Mouse (Mus musculus): ENCODE results near the gene Eml5. TPM values are rescaled to one million over a fixed set of nuclear protein-coding genes. Genes with fewer than 3 reads are reported as not detected.

Gene Eml5
- polyA plus RNA-seq, 1 experiment from 2014 or later = 12.5 TPM

GRCm38 (mm10) chr12:98759700-98760099 lies 141.6 kb downstream of the Eml5 start:
- ATAC-seq (replicated peaks; ENCODE audit: low FRiP score, low TSS enrichment, low read depth) (no peak), DNase-seq (ENCODE audit: low spot score) (no peak)
- 93% methylated on average over 6 of the region's 6 CpGs for WGBS

GRCm38 (mm10) chr12:98757636-98758035 lies 143.6 kb downstream of the Eml5 start:
- Histone ChIP-seq H3K4me3 (ENCODE audit: low read depth, low read length) (no peak overlapping the region), H3K4me1 (replicated peaks; ENCODE audit: control insufficient read depth, insufficient read depth, low read length) (no peaks in the 10 kb centered on the region), H3K27ac (ENCODE audit: low read depth) (no peak overlapping the region), H3K36me3 (ENCODE audit: control insufficient read depth, insufficient read depth, low read length) (peaks cover 93% of the 10 kb centered on the region), H3K27me3 (replicated peaks; ENCODE audit: control insufficient read depth, insufficient read depth, low read length) (no peaks in the 10 kb centered on the region), H3K9me3 (ENCODE audit: control insufficient read depth, low read length) (no peaks in the 10 kb centered on the region), H3K9ac (ENCODE audit: low read length) (no peak overlapping the region), H3K4me2 (ENCODE audit: low read length) (no peak overlapping the region)
- DNase-seq (ENCODE audit: low spot score) (no peak), ATAC-seq (replicated peaks; ENCODE audit: low FRiP score, low TSS enrichment, low read depth) (no peak)
- 86% methylated on average over 6 of the region's 6 CpGs for WGBS

More at GRCm38 (mm10) chr12:98759700-98760099, 141.6 kb downstream of the Eml5 start:
- Histone ChIP-seq H3K4me1 (replicated peaks; ENCODE audit: control insufficient read depth, insufficient read depth, low read length) (no peaks in the 10 kb centered on the region), H3K4me3 (ENCODE audit: low read depth, low read length) (no peak overlapping the region), H3K9me3 (ENCODE audit: control insufficient read depth, low read length) (no peaks in the 10 kb centered on the region), H3K36me3 (ENCODE audit: control insufficient read depth, insufficient read depth, low read length) (peaks cover 94% of the 10 kb centered on the region), H3K27ac (ENCODE audit: low read depth) (no peak overlapping the region), H3K27me3 (replicated peaks; ENCODE audit: control insufficient read depth, insufficient read depth, low read length) (no peaks in the 10 kb centered on the region), H3K4me2 (ENCODE audit: low read length) (no peak overlapping the region), H3K9ac (ENCODE audit: low read length) (no peak overlapping the region)

GRCm38 (mm10) chr12:98747380-98747753 lies 153.9 kb downstream of the Eml5 start:
- DNase-seq (ENCODE audit: low spot score) = peak; percentile 62
- peak overlapping the region; percentile 74 for H3K4me3 ChIP-seq (ENCODE audit: low read depth, low read length)
- peak; percentile 47; the same call in 1 of the 2 replicates for ATAC-seq (replicated peaks; ENCODE audit: low FRiP score, low TSS enrichment, low read depth)

GRCm38 (mm10) chr12:98746746-98747379 lies 154.4 kb downstream of the Eml5 start, which contains the start of gene Zc3h14:
TSS of gene Zc3h14 (plus strand) at chr12:98746964.
- Histone ChIP-seq H3K4me2 (ENCODE audit: low read length) (peak within 1 kb of the TSS; percentile 75), H3K36me3 (ENCODE audit: control insufficient read depth, insufficient read depth, low read length) (0 out of 2 replicates have a peak, but pooled peaks cover 8% of the 10 kb centered on the region), H3K4me3 (ENCODE audit: low read depth, low read length) (peak within 1 kb of the TSS; percentile 74), H3K9ac (ENCODE audit: low read length) (peak within 1 kb of the TSS; percentile 91), H3K27me3 (replicated peaks; ENCODE audit: control insufficient read depth, insufficient read depth, low read length) (no peaks in the 10 kb centered on the region), H3K4me1 (replicated peaks; ENCODE audit: control insufficient read depth, insufficient read depth, low read length) (peaks cover 10% of the 10 kb centered on the region), H3K27ac (ENCODE audit: low read depth) (peak within 1 kb of the TSS; percentile 83), H3K9me3 (ENCODE audit: control insufficient read depth, low read length) (no peaks in the 10 kb centered on the region)
- 1% methylated on average over 59 of the region's 87 CpGs for WGBS
- peak; percentile 96 for DNase-seq (ENCODE audit: low spot score)
- peak; percentile 90 for ATAC-seq (replicated peaks; ENCODE audit: low FRiP score, low TSS enrichment, low read depth)

More at GRCm38 (mm10) chr12:98747380-98747753, 153.9 kb downstream of the Eml5 start:
- Histone ChIP-seq H3K36me3 (ENCODE audit: control insufficient read depth, insufficient read depth, low read length) (0 out of 2 replicates have a peak, but pooled peaks cover 8% of the 10 kb centered on the region), H3K4me1 (replicated peaks; ENCODE audit: control insufficient read depth, insufficient read depth, low read length) (peaks cover 10% of the 10 kb centered on the region), H3K4me2 (ENCODE audit: low read length) (peak overlapping the region; percentile 75), H3K9ac (ENCODE audit: low read length) (peak overlapping the region; percentile 91), H3K27ac (ENCODE audit: low read depth) (peak overlapping the region; percentile 83), H3K9me3 (ENCODE audit: control insufficient read depth, low read length) (no peaks in the 10 kb centered on the region), H3K27me3 (replicated peaks; ENCODE audit: control insufficient read depth, insufficient read depth, low read length) (no peaks in the 10 kb centered on the region)
- under 1% methylated on average over 13 of the region's 14 CpGs for WGBS

GRCm38 (mm10) chr12:98746131-98746530 lies 155.2 kb downstream of the Eml5 start:
- Histone ChIP-seq H3K9ac (ENCODE audit: low read length) (no peak overlapping the region), H3K27ac (ENCODE audit: low read depth) (no peak overlapping the region), H3K27me3 (replicated peaks; ENCODE audit: control insufficient read depth, insufficient read depth, low read length) (no peaks in the 10 kb centered on the region), H3K9me3 (ENCODE audit: control insufficient read depth, low read length) (no peaks in the 10 kb centered on the region), H3K4me2 (ENCODE audit: low read length) (no peak overlapping the region; the same call in 1 of the 2 replicates), H3K36me3 (ENCODE audit: control insufficient read depth, insufficient read depth, low read length) (0 out of 2 replicates have a peak, but pooled peaks cover 8% of the 10 kb centered on the region), H3K4me1 (replicated peaks; ENCODE audit: control insufficient read depth, insufficient read depth, low read length) (peaks cover 10% of the 10 kb centered on the region), H3K4me3 (ENCODE audit: low read depth, low read length) (no peak overlapping the region)
- WGBS = 31% methylated on average over 2 of the region's 2 CpGs
- peak; percentile 59 for DNase-seq (ENCODE audit: low spot score)
- peak; percentile 55 for ATAC-seq (replicated peaks; ENCODE audit: low FRiP score, low TSS enrichment, low read depth)

GRCm38 (mm10) chr12:98745626-98746025 lies 155.7 kb downstream of the Eml5 start:
- 53% methylated on average over 4 of the region's 4 CpGs for WGBS
- Histone ChIP-seq H3K9me3 (ENCODE audit: control insufficient read depth, low read length) (no peaks in the 10 kb centered on the region), H3K9ac (ENCODE audit: low read length) (no peak overlapping the region), H3K27me3 (replicated peaks; ENCODE audit: control insufficient read depth, insufficient read depth, low read length) (no peaks in the 10 kb centered on the region), H3K4me3 (ENCODE audit: low read depth, low read length) (no peak overlapping the region), H3K4me2 (ENCODE audit: low read length) (no peak overlapping the region), H3K27ac (ENCODE audit: low read depth) (no peak overlapping the region), H3K4me1 (replicated peaks; ENCODE audit: control insufficient read depth, insufficient read depth, low read length) (peaks cover 10% of the 10 kb centered on the region), H3K36me3 (ENCODE audit: control insufficient read depth, insufficient read depth, low read length) (0 out of 2 replicates have a peak, but pooled peaks cover 4% of the 10 kb centered on the region)
- no peak for ATAC-seq (replicated peaks; ENCODE audit: low FRiP score, low TSS enrichment, low read depth)
- no peak for DNase-seq (ENCODE audit: low spot score)

- no peak overlapping the region for H3K4me2 ChIP-seq (ENCODE audit: low read length)
- no peak overlapping the region for H3K4me3 ChIP-seq (ENCODE audit: low read depth, low read length)
- H3K4me1 ChIP-seq (replicated peaks; ENCODE audit: control insufficient read depth, insufficient read depth, low read length) = peaks cover 7% of the 10 kb centered on the region; the same call in 1 of the 2 replicates
- H3K9ac ChIP-seq (ENCODE audit: low read length) = no peak overlapping the region
- peak; percentile 42; the same call in 1 of the 2 replicates for ATAC-seq (replicated peaks; ENCODE audit: low FRiP score, low TSS enrichment, low read depth)
- H3K27me3 ChIP-seq (replicated peaks; ENCODE audit: control insufficient read depth, insufficient read depth, low read length) = no peaks in the 10 kb centered on the region
- no peak for DNase-seq (ENCODE audit: low spot score)
- H3K9me3 ChIP-seq (ENCODE audit: control insufficient read depth, low read length) = no peaks in the 10 kb centered on the region
- 51% methylated on average over 3 of the region's 3 CpGs for WGBS
- H3K27ac ChIP-seq (ENCODE audit: low read depth) = no peak overlapping the region
- H3K36me3 ChIP-seq (ENCODE audit: control insufficient read depth, insufficient read depth, low read length) = no peaks in the 10 kb centered on the region
Observed at GRCm38 (mm10) chr12:98741011-98741501, 160.2 kb downstream of the Eml5 start.

GRCm38 (mm10) chr12:98737801-98738350 lies 163.4 kb downstream of the Eml5 start:
- H3K4me3 ChIP-seq (ENCODE audit: low read depth, low read length) = peak overlapping the region; percentile 64
- H3K9me3 ChIP-seq (ENCODE audit: control insufficient read depth, low read length) = no peaks in the 10 kb centered on the region
- H3K4me1 ChIP-seq (replicated peaks; ENCODE audit: control insufficient read depth, insufficient read depth, low read length) = peaks cover 21% of the 10 kb centered on the region
- DNase-seq (ENCODE audit: low spot score) = peak; percentile 66
- ATAC-seq (replicated peaks; ENCODE audit: low FRiP score, low TSS enrichment, low read depth) = peak; percentile 41
- peak overlapping the region; percentile 90 for H3K27ac ChIP-seq (ENCODE audit: low read depth)
- H3K9ac ChIP-seq (ENCODE audit: low read length) = peak overlapping the region; percentile 89
- 12% methylated on average over 7 of the region's 7 CpGs for WGBS
- H3K36me3 ChIP-seq (ENCODE audit: control insufficient read depth, insufficient read depth, low read length) = no peaks in the 10 kb centered on the region
- no peaks in the 10 kb centered on the region for H3K27me3 ChIP-seq (replicated peaks; ENCODE audit: control insufficient read depth, insufficient read depth, low read length)
- peak overlapping the region; percentile 68 for H3K4me2 ChIP-seq (ENCODE audit: low read length)
